Mouse (Mus musculus) intestine, embryonic 15.5 days (tissue): ENCODE data around the gene Gm13271. TPM values are rescaled to one million over a fixed set of nuclear protein-coding genes. Genes with fewer than 3 reads are reported as not detected.
"Not testable (repeated sequence)": the region's sequence is repeated elsewhere in the genome, so short reads cannot be mapped to it uniquely, and the experiment has no call there.

Experiments used
- ATAC-seq: fragments of 200-750 bp; cut with Nextera tagmentation; 2 replicates; pipeline ENCODE4 v1.8.0; 2017; ENCODE audit warnings: moderate TSS enrichment, moderate library complexity
- H3K27ac ChIP-seq: fragments of 300-500 bp; sonication (generic); 2 replicates; pipeline ENCODE4 v1.5.1; 2015; ENCODE audit warnings: mild to moderate bottlenecking, inconsistent platforms
- H3K27me3 ChIP-seq: fragments of 300-500 bp; sonication (generic); replicated peaks from 2 replicates; pipeline ENCODE4 v1.6.1; 2015; ENCODE audit warnings: inconsistent platforms
- H3K36me3 ChIP-seq: fragments of 300-500 bp; sonication (generic); 2 replicates; pipeline ENCODE4 v1.6.1; 2015; ENCODE audit warnings: inconsistent platforms
- H3K4me1 ChIP-seq: fragments of 300-500 bp; sonication (generic); replicated peaks from 2 replicates; pipeline ENCODE4 v1.6.1; 2015; ENCODE audit warnings: inconsistent platforms
- H3K4me2 ChIP-seq: fragments of 300-500 bp; sonication (generic); replicated peaks from 2 replicates; pipeline ENCODE4 v1.6.1; 2015; ENCODE audit warnings: mild to moderate bottlenecking, inconsistent platforms
- H3K4me3 ChIP-seq: fragments of 300-500 bp; sonication (generic); replicated peaks from 2 replicates; pipeline ENCODE4 v1.5.1; 2015; ENCODE audit warnings: inconsistent platforms
- H3K9ac ChIP-seq: fragments of 300-500 bp; sonication (generic); 2 replicates; pipeline ENCODE4 v1.6.1; 2015; ENCODE audit warnings: inconsistent platforms
- H3K9me3 ChIP-seq: fragments of 300-500 bp; sonication (generic); 2 replicates; pipeline ENCODE4 v1.6.1; 2016; ENCODE audit warnings: inconsistent platforms
- WGBS: fragments of 180-500 bp; shearing (Covaris S2); methylation state at CpG from one replicate; pipeline ENCODE4 v1.1.7; 2015; 5-methylcytosine and 5-hydroxymethylcytosine counted together
- polyA plus RNA-seq: library from polyadenylated mRNA; unstranded; fragments of >200 nt; fragmentation: Nextera tagmentation; extraction: Ambion mirVana; gene quantifications from 2 replicates; pipeline ENCODE4 v1.2.1, GENCODE M21; 2015

Gm13271 gene
- polyA plus RNA-seq = not detected in 2 replicates

DNA sequence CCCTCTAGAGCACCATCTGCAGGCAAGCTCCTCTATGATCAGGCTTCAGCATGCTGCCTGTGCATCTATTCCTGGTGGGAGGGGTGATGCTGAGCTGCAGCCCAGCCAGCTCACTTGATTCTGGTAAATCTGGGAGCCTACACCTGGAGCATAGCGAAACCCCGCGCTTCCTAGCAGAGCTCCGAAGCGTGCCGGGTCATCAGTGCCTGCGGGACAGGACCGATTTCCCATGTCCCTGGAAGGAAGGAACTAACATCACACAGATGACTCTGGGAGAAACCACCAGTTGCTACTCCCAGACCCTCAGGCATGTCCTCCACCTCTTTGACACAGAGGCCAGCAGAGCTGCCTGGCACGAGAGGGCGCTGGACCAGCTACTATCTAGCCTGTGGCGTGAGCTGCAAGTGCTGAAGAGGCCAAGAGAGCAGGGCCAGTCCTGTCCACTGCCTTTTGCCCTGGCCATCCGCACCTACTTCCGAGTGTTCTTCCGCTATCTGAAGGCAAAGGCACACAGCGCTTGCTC lies at the start of gene Gm13271:
Gm13271 (plus strand) TSS at position 51 of the 523 bp plus-strand sequence.
- not testable (repeated sequence) for H3K4me1 ChIP-seq, H3K36me3 ChIP-seq, H3K4me3 ChIP-seq, H3K4me2 ChIP-seq, H3K9me3 ChIP-seq, H3K27ac ChIP-seq, H3K27me3 ChIP-seq, ATAC-seq, H3K9ac ChIP-seq
- 78% methylated on average over 15 of the region's 15 CpGs for WGBS

DNA sequence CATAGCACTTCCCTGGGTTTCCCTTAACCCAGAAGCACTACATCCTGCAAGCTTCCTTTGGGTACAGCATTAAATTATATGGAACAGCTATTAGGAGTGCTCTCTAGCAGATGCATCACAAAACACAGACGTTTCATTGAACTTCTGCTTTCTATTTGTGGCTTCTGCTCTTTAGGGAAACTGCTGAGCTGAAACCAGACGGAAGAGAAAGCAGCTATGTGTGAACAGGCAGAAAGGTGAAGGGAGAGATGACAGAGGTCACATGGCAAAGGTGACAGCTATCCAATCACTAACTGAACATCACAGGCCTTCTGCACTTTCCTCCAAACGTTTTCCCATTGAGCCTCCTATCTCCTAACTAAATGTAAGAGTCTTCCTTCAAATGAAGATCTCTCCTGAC lies 48.7 kb upstream of the Gm13271 start:
- H3K27ac ChIP-seq = no peak overlapping the region
- 47% methylated on average over 3 of the region's 3 CpGs for WGBS
- no peak overlapping the region for H3K4me3 ChIP-seq
- H3K9me3 ChIP-seq = no peaks in the 10 kb centered on the region
- no peak overlapping the region for H3K9ac ChIP-seq
- H3K4me2 ChIP-seq = no peak overlapping the region
- ATAC-seq = no peak
- no peaks in the 10 kb centered on the region for H3K27me3 ChIP-seq
- H3K4me1 ChIP-seq = no peaks in the 10 kb centered on the region
- no peaks in the 10 kb centered on the region for H3K36me3 ChIP-seq

DNA sequence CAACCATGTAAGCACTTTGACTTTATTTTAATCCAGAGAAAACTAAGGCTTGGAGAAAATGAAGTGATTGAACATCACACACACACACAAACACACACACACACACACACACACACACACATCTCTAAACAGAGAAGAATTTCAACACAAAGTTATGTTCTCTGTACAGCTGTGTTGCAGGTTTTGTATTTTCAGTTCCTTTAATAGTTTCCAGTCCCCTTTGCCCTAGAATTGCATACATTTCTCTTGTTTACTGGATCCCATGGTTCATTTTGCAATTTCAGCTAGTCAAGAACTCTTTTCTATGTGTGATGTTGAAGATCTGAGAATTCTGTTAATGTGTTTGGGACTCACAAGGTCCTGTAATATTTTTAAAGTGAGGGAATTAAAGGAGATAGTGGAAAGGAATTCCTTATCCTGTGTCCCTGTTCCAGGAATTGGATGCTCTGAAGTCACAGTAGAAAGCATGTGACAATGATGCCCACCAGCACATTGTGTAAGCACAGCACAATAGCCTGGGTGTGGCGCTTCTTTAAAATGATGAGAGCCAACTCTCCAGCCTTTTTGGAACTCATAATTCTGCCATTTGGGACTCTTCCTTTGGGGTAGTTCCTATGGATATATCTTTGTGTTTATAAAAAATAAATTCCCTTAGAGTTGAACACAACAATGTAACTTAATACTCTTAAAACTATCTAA lies 47.4 kb upstream of the Gm13271 start:
- H3K27me3 ChIP-seq = no peaks in the 10 kb centered on the region
- H3K9me3 ChIP-seq = no peaks in the 10 kb centered on the region
- ATAC-seq = no peak
- WGBS = 97% methylated on average over 1 of the region's 1 CpGs
- H3K4me2 ChIP-seq = no peak overlapping the region
- no peak overlapping the region for H3K27ac ChIP-seq
- H3K4me1 ChIP-seq = no peaks in the 10 kb centered on the region
- no peak overlapping the region for H3K9ac ChIP-seq
- H3K4me3 ChIP-seq = no peak overlapping the region
- no peaks in the 10 kb centered on the region for H3K36me3 ChIP-seq

DNA sequence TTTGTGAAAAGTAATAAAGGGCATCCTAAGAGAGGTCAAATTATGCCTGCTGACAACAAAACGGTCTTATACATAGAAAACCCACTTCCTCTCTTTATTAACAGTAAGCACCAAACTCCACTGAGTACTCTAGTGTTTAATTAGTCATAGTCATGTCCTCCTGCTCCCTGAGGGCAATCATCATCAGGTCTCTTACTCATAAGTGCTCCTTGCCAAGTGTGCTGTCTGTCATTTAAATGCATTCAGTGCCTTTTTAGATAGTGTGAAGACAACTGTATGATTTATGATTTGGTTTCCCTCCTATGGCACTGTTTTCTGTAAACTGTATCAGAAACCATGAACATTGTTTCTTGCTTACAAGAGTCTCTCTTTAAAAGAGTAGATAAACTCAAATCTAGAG lies 40.4 kb upstream of the Gm13271 start:
- no peak overlapping the region for H3K4me3 ChIP-seq
- H3K4me2 ChIP-seq = no peak overlapping the region
- H3K4me1 ChIP-seq = 0 out of 2 replicates have a peak, but pooled peaks cover 2% of the 10 kb centered on the region
- ATAC-seq = no peak
- H3K9me3 ChIP-seq = no peaks in the 10 kb centered on the region
- WGBS = 65% methylated on average over 1 of the region's 1 CpGs
- peaks cover 4% of the 10 kb centered on the region; the same call in 1 of the 2 replicates for H3K36me3 ChIP-seq
- H3K9ac ChIP-seq = no peak overlapping the region
- no peaks in the 10 kb centered on the region for H3K27me3 ChIP-seq
- H3K27ac ChIP-seq = no peak overlapping the region

DNA sequence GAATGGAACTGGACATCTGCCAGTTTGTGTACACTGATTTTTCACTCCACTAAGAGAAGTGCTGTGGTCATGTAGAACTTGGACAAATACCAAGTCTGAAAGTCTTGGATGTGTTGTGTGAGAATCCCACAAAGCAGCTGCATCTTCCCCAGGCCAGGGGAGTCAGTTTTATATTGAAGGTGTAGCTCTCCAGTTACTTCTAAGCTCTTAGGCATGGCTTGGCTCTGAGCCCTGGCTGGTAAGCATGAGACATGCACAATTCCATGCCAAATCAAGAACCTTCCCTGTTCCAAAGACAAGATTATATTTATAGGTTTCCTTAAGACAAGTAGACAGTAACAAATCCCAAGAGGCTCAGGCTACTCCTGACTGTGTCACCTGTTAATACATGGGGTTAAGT lies 39.6 kb upstream of the Gm13271 start:
- no peaks in the 10 kb centered on the region for H3K27me3 ChIP-seq
- peaks cover 4% of the 10 kb centered on the region for H3K4me1 ChIP-seq
- H3K4me2 ChIP-seq = no peak overlapping the region
- no peak overlapping the region for H3K4me3 ChIP-seq
- H3K36me3 ChIP-seq = peaks cover 4% of the 10 kb centered on the region; the same call in 1 of the 2 replicates
- no peak overlapping the region for H3K9ac ChIP-seq
- no peak for ATAC-seq
- H3K27ac ChIP-seq = no peak overlapping the region
- H3K9me3 ChIP-seq = no peaks in the 10 kb centered on the region

DNA sequence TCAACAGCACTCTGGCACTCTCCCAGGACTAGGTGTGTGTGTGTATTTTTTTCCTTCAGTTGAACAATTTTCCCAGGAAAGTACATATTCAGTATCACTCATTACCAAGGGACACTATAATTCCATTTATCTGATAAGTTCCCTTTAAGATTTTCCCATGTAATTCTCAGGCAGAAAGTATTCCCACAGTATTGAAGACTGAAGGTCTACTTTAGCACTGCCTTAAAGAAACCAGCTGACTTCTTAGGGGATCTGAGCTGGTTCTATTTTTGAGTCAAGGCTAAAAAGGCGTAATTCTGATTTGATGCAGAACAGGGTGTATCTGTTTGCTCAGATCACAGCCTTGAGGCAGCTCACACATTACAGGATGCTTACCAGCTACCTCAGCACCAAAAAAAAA lies 36.0 kb upstream of the Gm13271 start:
- 26% methylated on average over 1 of the region's 1 CpGs for WGBS
- no peak overlapping the region for H3K9ac ChIP-seq
- no peaks in the 10 kb centered on the region for H3K9me3 ChIP-seq
- peak overlapping the region; percentile 48 for H3K4me2 ChIP-seq
- peak overlapping the region; percentile 16 for H3K4me3 ChIP-seq
- H3K27ac ChIP-seq = no peak overlapping the region
- peaks cover 15% of the 10 kb centered on the region for H3K4me1 ChIP-seq
- no peak for ATAC-seq
- H3K36me3 ChIP-seq = peaks cover 13% of the 10 kb centered on the region
- H3K27me3 ChIP-seq = no peaks in the 10 kb centered on the region

DNA sequence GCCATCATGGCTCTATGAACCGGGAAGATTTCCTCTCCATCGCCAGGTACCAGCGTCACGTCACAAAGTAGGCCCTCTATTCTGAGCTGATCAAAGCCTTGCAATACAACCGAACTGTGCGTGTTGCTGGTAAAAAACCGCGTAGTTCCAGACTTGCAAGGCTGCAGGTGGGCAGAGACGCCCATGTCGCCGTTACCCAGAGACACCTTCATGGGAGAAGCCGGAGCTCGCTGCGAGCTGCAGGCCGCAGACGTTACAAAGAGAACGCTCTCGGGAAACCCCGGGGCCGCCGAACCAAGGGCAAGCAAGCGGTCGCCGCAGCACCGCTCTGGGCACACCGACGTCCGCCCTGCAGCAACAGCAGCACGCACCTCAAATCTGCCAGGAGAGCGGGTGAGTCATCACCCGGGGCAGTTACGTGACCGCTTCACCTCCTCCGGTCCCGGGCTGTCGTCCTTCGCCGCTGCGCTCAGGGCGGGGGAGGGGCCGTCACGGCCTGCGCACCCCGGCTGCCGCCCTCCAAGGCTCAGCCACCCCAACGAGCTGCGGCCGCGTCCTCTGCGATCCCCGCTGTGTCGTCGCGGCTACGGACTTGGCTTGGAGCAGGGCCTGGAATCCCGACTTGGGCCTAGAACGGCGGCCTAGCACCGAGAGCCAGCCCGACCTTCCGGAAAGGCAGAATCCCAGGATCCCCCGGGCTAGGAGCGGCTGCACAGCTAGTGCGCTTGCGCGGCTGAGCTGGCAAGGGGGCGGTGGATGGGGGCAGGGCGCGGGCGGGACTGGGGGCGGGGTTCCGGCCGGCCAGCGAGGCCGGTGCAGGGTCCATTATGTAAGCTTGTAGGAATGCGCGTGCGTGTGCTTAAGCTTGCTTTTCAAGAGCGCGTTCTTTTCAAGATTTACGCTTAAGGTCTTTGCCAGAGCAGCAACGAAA lies 32.6 kb upstream of the Gm13271 start, which contains the start of the genes Gm26566 and Klhl9:
Gm26566 (plus strand) TSS at position 15 of the 931 bp plus-strand sequence.
Klhl9 (minus strand) TSS at position 675 of the 931 bp plus-strand sequence.
- H3K27ac ChIP-seq = peak within 1 kb of the TSS; percentile 95
- peak within 1 kb of the TSS; percentile 57 for H3K4me3 ChIP-seq
- H3K4me2 ChIP-seq = peak within 1 kb of the TSS; percentile 75
- H3K27me3 ChIP-seq = no peaks in the 10 kb centered on the region
- under 1% methylated on average over 82 of the region's 82 CpGs for WGBS
- H3K9ac ChIP-seq = peak within 1 kb of the TSS; percentile 74
- no peaks in the 10 kb centered on the region for H3K9me3 ChIP-seq
- ATAC-seq = peak; percentile 98
- peaks cover 9% of the 10 kb centered on the region for H3K36me3 ChIP-seq
- H3K4me1 ChIP-seq = peaks cover 15% of the 10 kb centered on the region

DNA sequence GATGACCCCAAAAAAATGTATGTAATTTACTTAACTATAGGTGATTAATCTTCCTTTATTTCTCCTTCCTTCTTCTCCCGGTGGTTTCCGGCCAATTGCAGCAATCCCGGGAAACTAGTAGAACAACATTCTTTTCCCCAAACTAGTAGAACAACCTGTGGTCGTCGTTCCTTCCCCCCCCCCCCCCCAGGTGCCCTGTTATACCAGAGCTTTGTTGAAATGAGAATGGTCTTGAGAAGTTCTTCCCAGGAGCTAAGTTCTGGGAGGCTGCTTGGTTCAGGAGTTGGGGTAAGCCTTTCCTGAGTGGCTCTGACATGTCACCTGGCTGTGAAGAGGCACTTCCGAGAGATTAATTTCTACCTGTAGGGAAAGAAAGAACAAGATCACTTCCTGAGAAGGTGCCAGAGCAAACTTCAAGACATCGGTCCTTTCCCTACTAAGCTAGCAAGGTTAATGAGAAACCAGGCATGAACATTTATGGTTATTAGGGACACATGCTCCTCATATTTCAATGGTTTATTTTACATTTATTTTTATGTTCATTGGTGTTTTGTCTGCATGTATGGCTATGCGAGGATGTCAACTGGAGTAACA lies 31.1 kb upstream of the Gm13271 start:
- H3K4me2 ChIP-seq = peak overlapping the region; percentile 44

DNA sequence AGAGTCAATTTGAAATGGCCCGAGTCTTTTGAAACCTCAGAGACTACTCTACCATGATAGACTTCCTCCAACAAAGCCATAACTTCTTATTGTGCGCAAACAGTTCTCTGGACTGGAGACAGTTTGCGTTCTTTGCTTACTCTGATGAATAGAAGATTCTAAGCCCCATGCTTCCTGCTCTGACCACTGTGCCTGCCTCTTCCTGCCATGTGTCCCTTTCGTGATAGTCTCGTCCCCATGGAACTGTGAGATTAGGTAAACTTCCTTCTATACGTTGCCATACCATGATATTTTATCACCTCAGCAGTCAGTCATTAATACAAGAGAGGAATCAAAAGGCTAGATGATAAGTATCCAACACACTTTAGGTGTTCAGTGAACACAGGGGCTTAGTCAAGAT lies 27.9 kb upstream of the Gm13271 start:
- WGBS = 82% methylated on average over 6 of the region's 6 CpGs

More for the DNA sequence above, 31.1 kb upstream of the Gm13271 start:
- WGBS = 45% methylated on average over 7 of the region's 8 CpGs
- H3K9me3 ChIP-seq = no peaks in the 10 kb centered on the region
- H3K27me3 ChIP-seq = no peaks in the 10 kb centered on the region
- no peak overlapping the region for H3K9ac ChIP-seq
- peak overlapping the region; percentile 68 for H3K27ac ChIP-seq
- H3K4me1 ChIP-seq = peaks cover 13% of the 10 kb centered on the region
- peaks cover 9% of the 10 kb centered on the region for H3K36me3 ChIP-seq
- 0 out of 2 replicates have a peak, but pooled peaks have one; percentile 1 for ATAC-seq
- no peak overlapping the region for H3K4me3 ChIP-seq

DNA sequence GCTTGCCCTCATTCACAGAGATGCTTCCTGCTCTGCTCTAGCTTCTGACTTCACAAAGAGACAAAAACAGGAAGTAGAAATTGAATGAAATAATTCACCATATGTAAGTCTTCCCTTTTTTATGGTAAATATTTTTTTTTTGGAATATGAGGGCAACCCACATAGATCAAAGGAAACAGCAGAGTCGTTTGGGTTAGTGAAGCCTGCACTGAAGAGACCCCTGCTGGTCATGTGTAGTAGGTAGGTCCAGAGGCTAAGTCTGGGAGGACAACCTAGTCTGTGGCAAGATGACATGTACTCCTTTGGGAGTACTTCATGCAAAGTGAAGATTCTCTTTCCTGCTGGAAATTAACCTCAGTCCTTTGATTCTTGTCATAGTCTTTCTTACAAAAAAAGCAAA lies 27.3 kb upstream of the Gm13271 start:
- no peak overlapping the region for H3K27ac ChIP-seq
- H3K27me3 ChIP-seq = no peaks in the 10 kb centered on the region
- H3K9ac ChIP-seq = no peak overlapping the region
- no peak for ATAC-seq
- WGBS = 3% methylated on average over 1 of the region's 1 CpGs
- no peaks in the 10 kb centered on the region for H3K4me1 ChIP-seq
- H3K36me3 ChIP-seq = no peaks in the 10 kb centered on the region
- H3K4me3 ChIP-seq = no peak overlapping the region
- H3K9me3 ChIP-seq = no peaks in the 10 kb centered on the region
- H3K4me2 ChIP-seq = no peak overlapping the region

More for the DNA sequence above, 27.9 kb upstream of the Gm13271 start:
- H3K4me2 ChIP-seq = no peak overlapping the region
- H3K4me3 ChIP-seq = no peak overlapping the region
- no peak overlapping the region for H3K27ac ChIP-seq
- no peak for ATAC-seq
- H3K36me3 ChIP-seq = no peaks in the 10 kb centered on the region
- no peak overlapping the region for H3K9ac ChIP-seq
- H3K9me3 ChIP-seq = no peaks in the 10 kb centered on the region
- no peaks in the 10 kb centered on the region for H3K4me1 ChIP-seq
- no peaks in the 10 kb centered on the region for H3K27me3 ChIP-seq

DNA sequence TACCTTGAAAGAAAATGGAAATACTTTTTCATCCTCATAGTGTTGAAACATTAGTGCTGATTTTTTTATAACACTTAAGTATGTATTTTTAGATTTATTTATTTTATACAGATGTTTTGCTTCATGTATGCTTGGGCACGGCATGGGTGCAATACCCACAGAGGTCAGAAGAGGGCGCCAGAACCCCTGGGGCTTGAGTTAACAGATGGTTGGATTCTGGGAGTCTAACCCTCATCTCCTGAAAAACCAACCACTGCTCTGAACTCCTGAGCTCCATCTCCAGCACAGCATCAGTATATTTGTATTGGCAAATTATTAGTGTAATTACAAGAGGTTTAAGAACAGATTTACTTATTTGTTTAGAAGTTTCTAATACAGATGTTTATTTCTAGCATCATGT lies 16.2 kb upstream of the Gm13271 start:
- H3K4me2 ChIP-seq = no peak overlapping the region
- no peaks in the 10 kb centered on the region for H3K27me3 ChIP-seq
- no peak for ATAC-seq
- no peak overlapping the region for H3K4me3 ChIP-seq
- no peak overlapping the region for H3K9ac ChIP-seq
- no peaks in the 10 kb centered on the region for H3K9me3 ChIP-seq
- peaks cover 2% of the 10 kb centered on the region; the same call in 1 of the 2 replicates for H3K4me1 ChIP-seq
- H3K27ac ChIP-seq = no peak overlapping the region
- H3K36me3 ChIP-seq = no peaks in the 10 kb centered on the region
- 4% methylated on average over 2 of the region's 2 CpGs for WGBS

DNA sequence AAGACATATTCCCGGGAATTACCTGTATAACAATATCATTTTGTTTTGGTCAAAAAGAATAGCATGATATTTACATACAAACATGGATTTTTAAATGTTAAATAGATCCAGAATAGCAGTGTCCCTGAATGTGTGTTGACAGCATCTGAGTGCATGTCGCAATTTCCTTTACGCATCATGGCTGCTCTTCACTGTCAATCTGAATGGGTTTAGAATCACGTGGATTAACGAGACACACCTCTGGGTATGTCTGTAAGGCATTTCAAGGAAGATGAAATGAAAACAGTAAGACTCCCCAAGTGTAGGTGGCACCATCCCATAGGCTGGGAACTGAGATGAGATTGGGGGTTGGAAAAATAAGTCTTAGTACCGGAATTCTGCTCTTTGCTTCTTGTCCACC lies 15.6 kb upstream of the Gm13271 start:
- 84% methylated on average over 6 of the region's 6 CpGs for WGBS
- ATAC-seq = no peak
- no peaks in the 10 kb centered on the region for H3K9me3 ChIP-seq
- H3K36me3 ChIP-seq = no peaks in the 10 kb centered on the region
- peaks cover 2% of the 10 kb centered on the region; the same call in 1 of the 2 replicates for H3K4me1 ChIP-seq
- no peak overlapping the region for H3K4me3 ChIP-seq
- H3K9ac ChIP-seq = no peak overlapping the region
- no peak overlapping the region for H3K27ac ChIP-seq
- H3K27me3 ChIP-seq = no peaks in the 10 kb centered on the region
- H3K4me2 ChIP-seq = no peak overlapping the region
